Mouse (Mus musculus) spleen, adult 2 months (tissue): Measurements from ENCODE around the gene Tmem132d.

Source experiments
- CTCF ChIP-seq: fragments of 200-500 bp; IDR thresholded peaks from 2 replicates; pipeline ENCODE4 v1.5.1; 2011; ENCODE audit warnings: mild to moderate bottlenecking, inconsistent platforms; ENCODE audit not compliant: insufficient read depth, insufficient read length, insufficient replicate concordance; ENCODE audit errors: extremely low read depth
- POLR2A ChIP-seq: fragments of 200-500 bp; IDR thresholded peaks from 2 replicates; pipeline ENCODE4 v1.6.1; 2011; ENCODE audit warnings: low read depth, low read length, inconsistent platforms

GRCm38 (mm10) chr5:128336841-128337240, 96.0 kb downstream of the Tmem132d start:
- TF ChIP-seq CTCF (no peak), POLR2A (no peak)
